Mouse (Mus musculus): ENCODE results near the gene Cttn. TPM values are rescaled to one million over a fixed set of nuclear protein-coding genes. Genes with fewer than 3 reads are reported as not detected.

The Cttn gene
- 10 to 100 TPM; 26.9 to 32.9 TPM for total RNA-seq (2021)
- polyA plus RNA-seq (2012; rRNA removed), result 33.9 and 41.1 TPM in 2 replicates
- long read RNA-seq, transcript Cttn-202 (18 exons, 3,286 nt), result major isoform, 25 of 69 reads
- long read RNA-seq, transcript Cttn-201 (17 exons, 2,913 nt), result minor isoform, 19 of 69 reads
- long read RNA-seq, partial matches to known transcripts, result 4 of 69 reads
- long read RNA-seq, other reads (novel, unspliced or antisense), result 21 of 69 reads

DNA sequence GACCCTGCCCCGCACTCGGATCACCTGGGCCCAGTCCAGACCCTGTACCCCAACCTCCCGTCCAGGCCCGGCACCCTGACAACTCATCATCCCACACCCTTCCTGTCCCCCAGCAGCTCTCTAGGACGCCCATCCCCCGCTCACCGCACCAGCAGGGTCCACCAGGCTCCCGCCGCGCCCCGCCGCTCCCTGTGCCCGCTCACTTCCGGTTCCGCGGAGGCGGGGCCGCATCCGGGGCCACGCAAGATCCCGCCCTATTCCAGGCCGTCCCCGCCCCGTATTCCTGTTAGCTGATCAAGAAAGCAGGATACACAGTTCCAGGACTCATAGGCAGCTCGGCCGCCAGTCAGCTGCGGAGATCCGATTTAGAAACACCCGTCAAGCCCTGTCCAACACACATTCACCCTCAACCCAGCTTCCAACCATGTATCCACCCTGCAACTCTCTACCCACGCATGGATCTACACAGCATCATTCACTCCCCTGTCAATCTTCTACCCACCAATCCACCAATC lies at the start of gene Cttn:
Cttn (minus strand) TSS at position 465 of the 515 bp plus-strand sequence.
- 4% methylated on average over 30 of the region's 30 CpGs for WGBS
- intact Hi-C loops (cut with DNase I), result loop anchor here (5.0 kb wide), 2 partner anchors 82 to 112 kb away; partner anchors contain the start of genes Fadd and Ppfia1
- TF ChIP-seq CTCF (IDR thresholded peaks at IDR 0.05), result no peak
- TF ChIP-seq EP300 (IDR thresholded peaks at IDR 0.05; ENCODE audit: insufficient read depth, low read depth, low read length), result peak; percentile 21; the same call in 1 of the 2 replicates
- TF ChIP-seq POLR2A (IDR thresholded peaks at IDR 0.05; ENCODE audit: insufficient read depth, low read depth, low read length), result peak; percentile 92
- peak within 1 kb of the TSS; percentile 89 for H3K4me3 ChIP-seq
- peaks cover 2% of the 10 kb centered on the region for H3K4me1 ChIP-seq (ENCODE audit: control insufficient read depth, insufficient read depth, low read length)
- H3K27ac ChIP-seq, result peak within 1 kb of the TSS; percentile 87
- no peaks in the 10 kb centered on the region for H3K36me3 ChIP-seq (ENCODE audit: control insufficient read depth, insufficient read depth, low read length)
- no peaks in the 10 kb centered on the region for H3K27me3 ChIP-seq (ENCODE audit: control insufficient read depth, insufficient read depth, low read length)
- peak within 1 kb of the TSS; percentile 78 for H3K9ac ChIP-seq (ENCODE audit: low read depth, low read length)
- DNase-seq, result peak; percentile 91 to 94
- H3K79me2 ChIP-seq (replicated peaks; ENCODE audit: control insufficient read depth, insufficient read depth, low read length), result 0 out of 2 replicates have a peak, but pooled peaks cover 2% of the 10 kb centered on the region

DNA sequence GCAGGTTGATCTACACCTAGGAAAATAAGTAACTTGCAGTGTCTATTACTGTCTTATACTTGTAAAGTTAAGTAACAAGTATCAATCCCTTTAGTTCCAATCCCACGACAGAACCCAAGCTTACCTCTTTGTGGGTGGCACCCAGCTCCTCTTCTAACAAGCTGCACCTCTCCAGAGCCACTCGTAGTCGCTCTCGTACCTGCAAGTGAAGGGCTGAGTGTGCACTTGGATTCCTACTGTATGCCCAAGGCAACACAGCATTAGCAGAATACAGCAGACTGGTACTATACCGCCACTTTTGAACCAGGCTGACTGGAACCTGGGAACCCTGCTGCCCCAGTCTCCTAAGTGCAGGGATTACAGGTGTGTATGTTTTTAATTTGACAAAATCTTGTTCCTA lies 49.0 kb upstream of the Cttn start:
- TF ChIP-seq CTCF (IDR thresholded peaks at IDR 0.05), result no peak
- no peak for TF ChIP-seq EP300 (IDR thresholded peaks at IDR 0.05; ENCODE audit: insufficient read depth, low read depth, low read length)
- Histone ChIP-seq H3K27me3 (ENCODE audit: control insufficient read depth, insufficient read depth, low read length) (no peaks in the 10 kb centered on the region), H3K9ac (ENCODE audit: low read depth, low read length) (no peak overlapping the region), H3K27ac (no peak overlapping the region), H3K79me2 (replicated peaks; ENCODE audit: control insufficient read depth, insufficient read depth, low read length) (no peaks in the 10 kb centered on the region), H3K4me1 (ENCODE audit: control insufficient read depth, insufficient read depth, low read length) (peaks cover 4% of the 10 kb centered on the region), H3K4me3 (no peak overlapping the region), H3K36me3 (ENCODE audit: control insufficient read depth, insufficient read depth, low read length) (no peaks in the 10 kb centered on the region)
- intact Hi-C loops (cut with DNase I), result no loop called here
- 92% methylated on average over 5 of the region's 5 CpGs for WGBS
- DNase-seq, result no peak

DNA sequence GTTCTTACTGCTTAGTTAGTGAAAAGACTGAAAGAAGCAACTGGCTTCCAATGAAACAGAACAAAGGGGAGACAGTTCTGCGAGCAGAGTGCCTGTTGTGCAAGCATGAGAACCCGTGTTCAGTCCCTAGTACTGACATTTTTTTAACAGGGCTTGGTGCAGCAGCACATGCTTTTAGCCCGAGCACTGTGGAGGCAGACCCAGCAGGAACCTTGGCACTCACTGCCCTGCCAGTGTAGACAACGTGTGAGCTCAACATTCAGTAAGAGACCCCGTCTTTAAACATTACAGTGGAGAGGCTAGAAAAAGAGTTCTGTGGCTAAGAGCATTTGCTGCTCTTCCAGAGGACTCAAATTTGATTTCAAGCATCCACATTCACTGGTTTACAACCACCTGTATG lies 45.9 kb upstream of the Cttn start:
- no peaks in the 10 kb centered on the region for H3K27me3 ChIP-seq (ENCODE audit: control insufficient read depth, insufficient read depth, low read length)
- H3K4me3 ChIP-seq, result no peak overlapping the region
- TF ChIP-seq EP300 (IDR thresholded peaks at IDR 0.05; ENCODE audit: insufficient read depth, low read depth, low read length), result no peak
- no peak for TF ChIP-seq CTCF (IDR thresholded peaks at IDR 0.05)
- no peak for TF ChIP-seq POLR2A (IDR thresholded peaks at IDR 0.05; ENCODE audit: insufficient read depth, low read depth, low read length)
- no peaks in the 10 kb centered on the region for H3K4me1 ChIP-seq (ENCODE audit: control insufficient read depth, insufficient read depth, low read length)
- H3K36me3 ChIP-seq (ENCODE audit: control insufficient read depth, insufficient read depth, low read length), result no peaks in the 10 kb centered on the region
- H3K9ac ChIP-seq (ENCODE audit: low read depth, low read length), result no peak overlapping the region
- 90% methylated on average over 5 of the region's 5 CpGs for WGBS
- H3K79me2 ChIP-seq (replicated peaks; ENCODE audit: control insufficient read depth, insufficient read depth, low read length), result no peaks in the 10 kb centered on the region
- intact Hi-C loops (cut with DNase I), result no loop called here
- no peak for DNase-seq
- H3K27ac ChIP-seq, result no peak overlapping the region

DNA sequence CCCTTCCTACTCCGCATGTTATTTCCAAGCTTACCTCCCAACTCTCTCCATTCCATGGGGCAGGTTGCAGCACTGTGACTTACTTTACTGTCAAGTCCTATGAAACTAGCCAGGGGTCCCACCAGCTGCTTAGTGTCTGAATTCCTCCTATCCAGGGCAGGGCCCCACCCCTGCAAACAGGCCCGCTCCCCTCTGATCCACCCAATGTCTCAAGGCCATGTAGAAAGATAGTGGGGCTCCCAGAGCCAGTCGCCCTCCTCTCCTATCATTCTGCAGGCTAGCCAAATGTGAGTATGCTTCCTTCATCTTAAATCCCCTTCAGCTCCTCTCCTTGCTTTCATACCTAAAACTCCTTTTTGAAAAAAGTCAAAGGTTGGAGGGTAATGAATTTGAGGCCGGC lies 38.3 kb upstream of the Cttn start:
- Histone ChIP-seq H3K4me3 (no peak overlapping the region), H3K27ac (no peak overlapping the region), H3K4me1 (ENCODE audit: control insufficient read depth, insufficient read depth, low read length) (no peaks in the 10 kb centered on the region), H3K79me2 (replicated peaks; ENCODE audit: control insufficient read depth, insufficient read depth, low read length) (no peaks in the 10 kb centered on the region), H3K27me3 (ENCODE audit: control insufficient read depth, insufficient read depth, low read length) (no peaks in the 10 kb centered on the region), H3K9ac (ENCODE audit: low read depth, low read length) (no peak overlapping the region), H3K36me3 (ENCODE audit: control insufficient read depth, insufficient read depth, low read length) (no peaks in the 10 kb centered on the region)
- intact Hi-C loops (cut with DNase I), result no loop called here
- WGBS, result 98% methylated on average over 4 of the region's 4 CpGs
- TF ChIP-seq EP300 (IDR thresholded peaks at IDR 0.05; ENCODE audit: insufficient read depth, low read depth, low read length), result no peak
- no peak for TF ChIP-seq CTCF (IDR thresholded peaks at IDR 0.05)
- TF ChIP-seq POLR2A (IDR thresholded peaks at IDR 0.05; ENCODE audit: insufficient read depth, low read depth, low read length), result no peak
- no peak for DNase-seq

DNA sequence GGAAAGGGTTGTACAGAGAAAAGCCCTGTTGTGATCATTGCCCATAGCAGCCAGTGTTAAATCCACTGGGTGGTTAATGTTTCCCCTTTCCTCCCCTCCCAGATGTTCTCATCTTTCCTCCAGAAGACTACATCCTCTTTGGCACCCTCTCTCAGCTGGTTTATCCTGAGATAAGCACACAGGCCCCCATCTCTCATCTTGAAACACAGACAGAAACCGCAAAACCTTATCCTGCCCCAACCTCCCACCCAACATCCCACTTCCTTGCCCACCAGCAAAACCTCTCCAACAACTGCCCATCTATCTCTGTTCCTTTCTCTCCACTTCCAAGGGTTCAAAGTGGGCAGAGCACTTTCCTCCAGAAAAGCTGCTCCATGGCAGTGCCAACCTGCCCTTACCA lies 36.0 kb upstream of the Cttn start:
- intact Hi-C loops (cut with DNase I), result no loop called here
- no peaks in the 10 kb centered on the region for H3K79me2 ChIP-seq (replicated peaks; ENCODE audit: control insufficient read depth, insufficient read depth, low read length)
- no peaks in the 10 kb centered on the region for H3K27me3 ChIP-seq (ENCODE audit: control insufficient read depth, insufficient read depth, low read length)
- TF ChIP-seq POLR2A (IDR thresholded peaks at IDR 0.05; ENCODE audit: insufficient read depth, low read depth, low read length), result no peak
- no peak for TF ChIP-seq CTCF (IDR thresholded peaks at IDR 0.05)
- TF ChIP-seq EP300 (IDR thresholded peaks at IDR 0.05; ENCODE audit: insufficient read depth, low read depth, low read length), result no peak
- DNase-seq, result no peak
- H3K36me3 ChIP-seq (ENCODE audit: control insufficient read depth, insufficient read depth, low read length), result no peaks in the 10 kb centered on the region
- no peak overlapping the region for H3K4me3 ChIP-seq
- no peak overlapping the region for H3K27ac ChIP-seq
- H3K9ac ChIP-seq (ENCODE audit: low read depth, low read length), result no peak overlapping the region
- WGBS, result 66% methylated on average over 1 of the region's 1 CpGs
- H3K4me1 ChIP-seq (ENCODE audit: control insufficient read depth, insufficient read depth, low read length), result no peaks in the 10 kb centered on the region

DNA sequence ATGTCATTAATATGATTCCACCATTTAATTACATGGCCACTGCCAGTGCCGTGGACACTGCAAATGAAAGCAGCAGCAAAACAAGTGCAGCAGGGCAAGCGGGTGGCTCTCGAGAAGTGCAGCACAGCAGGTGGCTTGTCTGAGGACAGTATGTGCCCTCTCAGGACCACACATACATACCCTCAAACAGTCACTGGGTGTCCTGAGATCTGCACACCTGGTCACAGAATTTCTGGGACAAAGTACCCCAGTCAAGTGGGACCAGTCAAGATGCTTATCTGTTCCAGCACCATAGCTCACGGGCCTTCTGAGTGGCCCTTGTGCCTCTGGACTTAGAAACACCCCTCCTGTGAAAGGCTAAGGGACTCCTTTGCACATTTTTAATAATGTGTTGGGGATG lies 33.1 kb upstream of the Cttn start:
- H3K36me3 ChIP-seq (ENCODE audit: control insufficient read depth, insufficient read depth, low read length), result no peaks in the 10 kb centered on the region
- 89% methylated on average over 4 of the region's 4 CpGs for WGBS

More for the DNA sequence above, 33.1 kb upstream of the Cttn start:
- Histone ChIP-seq H3K4me1 (ENCODE audit: control insufficient read depth, insufficient read depth, low read length) (no peaks in the 10 kb centered on the region), H3K4me3 (no peak overlapping the region), H3K27me3 (ENCODE audit: control insufficient read depth, insufficient read depth, low read length) (no peaks in the 10 kb centered on the region), H3K79me2 (replicated peaks; ENCODE audit: control insufficient read depth, insufficient read depth, low read length) (no peaks in the 10 kb centered on the region), H3K27ac (no peak overlapping the region), H3K9ac (ENCODE audit: low read depth, low read length) (no peak overlapping the region)
- no peak for TF ChIP-seq POLR2A (IDR thresholded peaks at IDR 0.05; ENCODE audit: insufficient read depth, low read depth, low read length)
- no peak for DNase-seq
- intact Hi-C loops (cut with DNase I), result no loop called here
